Mouse (Mus musculus) spleen, adult 2 months (tissue): ENCODE measurements at regions not wholly inside any gene's neighbourhood (a gene's known extent, or its start where the extent isn't known, plus 50 kb on each side); places are given as distances from the start of the nearest gene placed in this dataset.

Experiments used
- CTCF ChIP-seq: fragments of 200-500 bp; IDR thresholded peaks from 2 replicates; pipeline ENCODE4 v1.5.1; 2011; ENCODE audit warnings: mild to moderate bottlenecking, inconsistent platforms; ENCODE audit not compliant: insufficient read depth, insufficient read length, insufficient replicate concordance; ENCODE audit errors: extremely low read depth
- POLR2A ChIP-seq: fragments of 200-500 bp; IDR thresholded peaks from 2 replicates; pipeline ENCODE4 v1.6.1; 2011; ENCODE audit warnings: low read depth, low read length, inconsistent platforms

- no peak for TF ChIP-seq POLR2A
- no peak for TF ChIP-seq CTCF
These were observed 724.5 kb downstream of the Hs3st4 start for GRCm38 (mm10) chr7:124707143-124707542.
